Mouse (Mus musculus): Measurements from ENCODE around the gene Trem2. TPM values are rescaled to one million over a fixed set of nuclear protein-coding genes. Genes with fewer than 3 reads are reported as not detected.
"Not testable (repeated sequence)": the region's sequence is repeated elsewhere in the genome, so short reads cannot be mapped to it uniquely, and the experiment has no call there.

The Trem2 gene
- total RNA-seq, 2 experiments from 2014 or later: 12.2 to 12.3 TPM

GRCm38 (mm10) chr17:48347287-48347686 lies 1.1 kb downstream of the Trem2 start:
- no peak for DNase-seq (ENCODE audit: low spot score in 2 of 2)

GRCm38 (mm10) chr17:48350681-48351193 lies 4.5 kb downstream of the Trem2 start:
- no peak for DNase-seq (ENCODE audit: low spot score in 2 of 2)

- not testable (repeated sequence) for DNase-seq (ENCODE audit: low spot score in 2 of 2)
Measured at GRCm38 (mm10) chr17:48352976-48353375, 6.8 kb downstream of the Trem2 start.

GRCm38 (mm10) chr17:48355822-48356221 lies 9.6 kb downstream of the Trem2 start:
- DNase-seq (ENCODE audit: low spot score in 2 of 2): no peak

GRCm38 (mm10) chr17:48357892-48358291 lies 11.7 kb downstream of the Trem2 start:
- peak in 1 of 2 experiments; percentile 10 for DNase-seq (ENCODE audit: low spot score in 2 of 2)

GRCm38 (mm10) chr17:48359616-48360015 lies 13.4 kb downstream of the Trem2 start, which contains the start of gene Treml1:
TSS of gene Treml1 (plus strand) at chr17:48359916.
- DNase-seq (ENCODE audit: low spot score in 2 of 2): no peak

- DNase-seq (ENCODE audit: low spot score in 2 of 2): no peak
Measured at GRCm38 (mm10) chr17:48360462-48360861, 14.3 kb downstream of the Trem2 start.

GRCm38 (mm10) chr17:48362346-48362745 lies 16.1 kb downstream of the Trem2 start:
- no peak for DNase-seq (ENCODE audit: low spot score in 2 of 2)

GRCm38 (mm10) chr17:48362966-48363365 lies 16.8 kb downstream of the Trem2 start:
- DNase-seq (ENCODE audit: low spot score in 2 of 2): peak in 1 of 2 experiments; percentile 22

- peak in 1 of 2 experiments; percentile 10 for DNase-seq (ENCODE audit: low spot score in 2 of 2)
Measured at GRCm38 (mm10) chr17:48363421-48363965, 17.3 kb downstream of the Trem2 start.

GRCm38 (mm10) chr17:48365511-48366155 lies 19.4 kb downstream of the Trem2 start:
- DNase-seq (ENCODE audit: low spot score in 2 of 2): no peak

GRCm38 (mm10) chr17:48366806-48367205 lies 20.6 kb downstream of the Trem2 start:
- no peak for DNase-seq (ENCODE audit: low spot score in 2 of 2)

- DNase-seq (ENCODE audit: low spot score in 2 of 2): no peak
Measured at GRCm38 (mm10) chr17:48371621-48372020, 25.4 kb downstream of the Trem2 start.

- no peak for DNase-seq (ENCODE audit: low spot score in 2 of 2)
Measured at GRCm38 (mm10) chr17:48372987-48373386, 26.8 kb downstream of the Trem2 start.

- no peak for DNase-seq (ENCODE audit: low spot score in 2 of 2)
Measured at GRCm38 (mm10) chr17:48376102-48376501, 29.9 kb downstream of the Trem2 start.

- DNase-seq (ENCODE audit: low spot score in 2 of 2): no peak
Measured at GRCm38 (mm10) chr17:48379050-48379449, 32.8 kb downstream of the Trem2 start.

GRCm38 (mm10) chr17:48385786-48386461 lies 39.7 kb downstream of the Trem2 start:
- DNase-seq (ENCODE audit: low spot score in 2 of 2): no peak

- no peak for DNase-seq (ENCODE audit: low spot score in 2 of 2)
Measured at GRCm38 (mm10) chr17:48388666-48389065, 42.5 kb downstream of the Trem2 start.

- no peak for DNase-seq (ENCODE audit: low spot score in 2 of 2)
Measured at GRCm38 (mm10) chr17:48389442-48389841, 43.2 kb downstream of the Trem2 start.

GRCm38 (mm10) chr17:48391446-48391845 lies 45.2 kb downstream of the Trem2 start:
- no peak for DNase-seq (ENCODE audit: low spot score in 2 of 2)

GRCm38 (mm10) chr17:48392616-48393015 lies 46.4 kb downstream of the Trem2 start:
- DNase-seq (ENCODE audit: low spot score in 2 of 2): peak in 1 of 2 experiments; percentile 67

GRCm38 (mm10) chr17:48401710-48402109 lies 55.5 kb downstream of the Trem2 start:
- no peak for DNase-seq (ENCODE audit: low spot score in 2 of 2)

Measured in layer of hippocampus, adult 18-20 months (tissue).